Mouse (Mus musculus) testis, adult 2 months (tissue): ENCODE measurements around the gene Scyl1. TPM values are rescaled to one million over a fixed set of nuclear protein-coding genes. Genes with fewer than 3 reads are reported as not detected.
A peak's percentile ranks its signal among the peaks of the same experiment; 100 is the strongest.

Source experiments
- H3K27ac ChIP-seq: fragments of 200-500 bp; 2 replicates; pipeline ENCODE4 v1.5.1; 2012; ENCODE audit warnings: low read depth, low read length; ENCODE audit not compliant: control insufficient read depth, insufficient read depth
- H3K27me3 ChIP-seq: fragments of 200-500 bp; 2 replicates; pipeline ENCODE4 v1.6.1; 2012; ENCODE audit warnings: mild to moderate bottlenecking, low read length, moderate library complexity; ENCODE audit not compliant: control insufficient read depth, insufficient read depth
- H3K36me3 ChIP-seq: fragments of 200-500 bp; 2 replicates; pipeline ENCODE4 v1.6.1; 2012; ENCODE audit warnings: mild to moderate bottlenecking, low read length; ENCODE audit not compliant: control insufficient read depth, insufficient read depth
- H3K4me1 ChIP-seq: fragments of 200-500 bp; 2 replicates; pipeline ENCODE4 v1.6.1; 2012; ENCODE audit warnings: low read length; ENCODE audit not compliant: control insufficient read depth, insufficient read depth
- H3K4me3 ChIP-seq: fragments of 200-500 bp; 2 replicates; pipeline ENCODE4 v1.5.1; 2012; ENCODE audit warnings: low read depth, mild to moderate bottlenecking, low read length, moderate library complexity, mixed read lengths; ENCODE audit not compliant: control insufficient read depth
- CTCF ChIP-seq: fragments of 200-500 bp; IDR thresholded peaks from 2 replicates; pipeline ENCODE4 v1.5.1; 2012; ENCODE audit warnings: low read depth, mild to moderate bottlenecking, inconsistent platforms, low read length, moderate library complexity; ENCODE audit not compliant: control insufficient read depth, insufficient read depth, insufficient replicate concordance
- POLR2A ChIP-seq: fragments of 200-500 bp; IDR thresholded peaks from 2 replicates; pipeline ENCODE4 v1.6.1; 2012; ENCODE audit warnings: low read depth, mild to moderate bottlenecking, inconsistent platforms, low read length, moderate library complexity; ENCODE audit not compliant: control insufficient read depth
- polyA plus RNA-seq: library from polyadenylated mRNA; depleted of rRNA; stranded (reverse); fragments of >200 nt; gene quantifications from 2 replicates; pipeline ENCODE4 v1.2.3, GENCODE M21; 2012

The Scyl1 gene
- polyA plus RNA-seq, 1 experiment: 43.1 TPM

GRCm38 (mm10) chr19:5813567-5813966 is 42.3 kb upstream of the Scyl1 start:
- Histone ChIP-seq H3K4me3 (no peak overlapping the region), H3K27me3 (no peaks in the 10 kb centered on the region), H3K27ac (no peak overlapping the region), H3K4me1 (peaks cover 23% of the 10 kb centered on the region), H3K36me3 (no peaks in the 10 kb centered on the region)
- no peak for TF ChIP-seq CTCF
- no peak for TF ChIP-seq POLR2A

GRCm38 (mm10) chr19:5811771-5812504 is 40.7 kb upstream of the Scyl1 start:
- Histone ChIP-seq H3K4me3 (no peak overlapping the region), H3K4me1 (peaks cover 16% of the 10 kb centered on the region), H3K27ac (peak overlapping the region; percentile 72), H3K27me3 (no peaks in the 10 kb centered on the region), H3K36me3 (no peaks in the 10 kb centered on the region)
- TF ChIP-seq POLR2A: no peak
- TF ChIP-seq CTCF: no peak

GRCm38 (mm10) chr19:5810840-5811563 is 39.8 kb upstream of the Scyl1 start:
- Histone ChIP-seq H3K4me3 (no peak overlapping the region), H3K36me3 (no peaks in the 10 kb centered on the region), H3K4me1 (peaks cover 22% of the 10 kb centered on the region), H3K27ac (peak overlapping the region; percentile 61), H3K27me3 (no peaks in the 10 kb centered on the region)
- TF ChIP-seq POLR2A (no peak), CTCF (no peak)

DNA sequence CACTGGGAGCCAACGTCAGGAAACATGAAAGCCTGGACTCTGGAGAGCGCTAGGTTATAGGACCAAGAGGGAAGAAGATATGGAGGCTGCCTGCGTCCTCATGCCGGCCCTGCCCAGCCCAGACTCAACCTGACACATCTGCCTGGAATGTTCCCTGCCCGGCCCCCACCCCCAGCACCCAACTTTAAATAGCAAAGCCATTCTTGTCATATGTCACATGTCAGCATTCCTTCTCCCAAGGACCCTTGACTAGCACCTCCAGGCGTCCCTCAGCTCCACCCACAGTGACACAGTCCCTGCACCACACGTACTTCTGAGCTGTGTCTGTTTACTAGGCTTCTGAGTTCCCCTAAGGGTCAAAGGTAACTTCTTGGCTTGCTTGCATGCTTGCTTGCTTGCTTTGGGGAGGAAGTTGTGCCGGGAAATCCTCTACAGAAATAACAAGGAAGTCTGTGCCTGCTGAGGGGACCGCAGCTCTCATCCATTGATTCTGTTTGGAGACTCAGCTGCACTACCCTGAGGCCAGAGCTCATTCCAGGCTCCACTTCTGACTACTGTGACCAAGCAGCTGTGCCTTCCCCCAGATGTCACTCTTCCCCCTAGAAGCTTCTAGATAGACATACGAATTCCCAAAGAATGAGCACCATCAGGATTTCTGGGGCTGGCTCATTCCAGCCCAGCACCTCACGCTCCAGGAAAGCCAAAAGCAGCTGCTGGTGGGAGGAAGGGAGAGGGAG is 39.1 kb upstream of the Scyl1 start:
- Histone ChIP-seq H3K4me1 (peaks cover 26% of the 10 kb centered on the region), H3K36me3 (no peaks in the 10 kb centered on the region), H3K4me3 (no peak overlapping the region), H3K27me3 (no peaks in the 10 kb centered on the region), H3K27ac (peak overlapping the region; percentile 66)
- TF ChIP-seq CTCF: no peak
- TF ChIP-seq POLR2A: no peak

- no peaks in the 10 kb centered on the region for H3K27me3 ChIP-seq
- peaks cover 30% of the 10 kb centered on the region for H3K4me1 ChIP-seq
- H3K4me3 ChIP-seq: no peak overlapping the region
Observed at GRCm38 (mm10) chr19:5809712-5810089, 38.5 kb upstream of the Scyl1 start.

DNA sequence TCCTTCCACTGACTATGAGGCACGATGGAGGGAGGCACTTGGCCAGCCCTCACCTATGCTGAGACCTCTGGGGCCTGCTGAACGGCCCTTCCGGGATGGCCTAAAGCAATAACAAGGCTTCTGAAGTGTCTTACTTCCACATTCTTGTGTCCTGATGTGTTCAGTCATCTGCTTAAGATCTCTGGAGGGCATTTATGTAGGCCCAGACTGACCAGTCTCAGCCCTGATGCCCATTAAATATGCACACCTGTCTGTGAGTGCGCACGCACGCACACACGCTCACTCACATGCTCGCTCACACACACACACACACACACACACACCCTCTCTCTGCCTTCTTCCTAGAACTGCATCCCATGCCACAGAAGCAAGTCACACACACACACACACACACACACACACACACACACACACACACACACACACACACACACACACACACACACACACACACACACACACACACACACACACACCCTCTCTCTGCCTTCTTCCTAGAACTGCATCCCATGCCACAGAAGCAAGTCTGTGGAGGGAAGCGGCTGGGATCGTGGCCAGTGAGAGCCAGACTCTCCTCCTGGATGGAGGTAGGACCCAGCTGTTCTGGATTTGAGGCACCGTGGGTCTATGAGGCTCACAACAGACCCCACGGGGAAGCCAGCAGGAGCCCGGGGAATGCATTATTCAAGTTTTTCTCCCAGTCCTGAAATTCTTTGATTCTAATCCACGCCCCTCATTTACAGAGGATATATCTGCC is 37.9 kb upstream of the Scyl1 start:
- H3K36me3 ChIP-seq: no peaks in the 10 kb centered on the region
- TF ChIP-seq CTCF (no peak), POLR2A (no peak)
- H3K4me3 ChIP-seq: no peak overlapping the region
- no peaks in the 10 kb centered on the region for H3K27me3 ChIP-seq
- H3K4me1 ChIP-seq: peaks cover 35% of the 10 kb centered on the region
- peak overlapping the region; percentile 23; the same call in 1 of the 2 replicates for H3K27ac ChIP-seq

More at GRCm38 (mm10) chr19:5809712-5810089, 38.5 kb upstream of the Scyl1 start:
- H3K36me3 ChIP-seq: no peaks in the 10 kb centered on the region
- TF ChIP-seq POLR2A (no peak), CTCF (no peak)
- H3K27ac ChIP-seq: peak overlapping the region; percentile 23

DNA sequence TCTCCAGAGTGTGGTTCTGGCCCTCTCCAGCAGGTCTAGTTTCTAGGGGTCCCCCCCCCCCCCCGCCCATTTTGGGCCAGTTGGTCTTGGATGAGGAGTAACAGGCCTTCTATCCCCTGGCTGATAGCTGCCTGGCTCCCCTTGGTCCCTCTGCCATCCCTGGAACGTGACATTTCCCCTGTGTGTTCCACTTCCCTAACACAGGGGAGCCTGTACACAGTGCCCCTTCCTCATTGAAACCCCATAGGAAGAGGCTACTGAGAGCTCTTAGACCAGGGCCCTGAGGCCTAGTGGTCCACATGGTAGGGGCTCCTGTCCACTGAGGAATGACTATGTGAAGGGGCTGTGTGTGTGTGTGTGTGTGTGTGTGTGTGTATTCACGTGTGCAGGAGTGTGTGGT is 36.5 kb upstream of the Scyl1 start:
- H3K4me1 ChIP-seq: peaks cover 36% of the 10 kb centered on the region

More for the DNA sequence above, 36.5 kb upstream of the Scyl1 start:
- Histone ChIP-seq H3K36me3 (no peaks in the 10 kb centered on the region), H3K27me3 (no peaks in the 10 kb centered on the region), H3K4me3 (no peak overlapping the region), H3K27ac (no peak overlapping the region)
- no peak for TF ChIP-seq POLR2A
- no peak for TF ChIP-seq CTCF
